Mouse (Mus musculus) E14TG2a.4 (cell line): Measurements from ENCODE around the gene Med13.

ENCODE experiments used
- CTCF ChIP-seq: conservative IDR thresholded peaks from 2 replicates; pipeline ENCODE4 v1.5.1; 2014; ENCODE audit warnings: low read length
- POU5F1 ChIP-seq: IDR thresholded peaks from 2 replicates; pipeline ENCODE4 v1.6.1; 2014; ENCODE audit warnings: low read length, borderline replicate concordance

DNA sequence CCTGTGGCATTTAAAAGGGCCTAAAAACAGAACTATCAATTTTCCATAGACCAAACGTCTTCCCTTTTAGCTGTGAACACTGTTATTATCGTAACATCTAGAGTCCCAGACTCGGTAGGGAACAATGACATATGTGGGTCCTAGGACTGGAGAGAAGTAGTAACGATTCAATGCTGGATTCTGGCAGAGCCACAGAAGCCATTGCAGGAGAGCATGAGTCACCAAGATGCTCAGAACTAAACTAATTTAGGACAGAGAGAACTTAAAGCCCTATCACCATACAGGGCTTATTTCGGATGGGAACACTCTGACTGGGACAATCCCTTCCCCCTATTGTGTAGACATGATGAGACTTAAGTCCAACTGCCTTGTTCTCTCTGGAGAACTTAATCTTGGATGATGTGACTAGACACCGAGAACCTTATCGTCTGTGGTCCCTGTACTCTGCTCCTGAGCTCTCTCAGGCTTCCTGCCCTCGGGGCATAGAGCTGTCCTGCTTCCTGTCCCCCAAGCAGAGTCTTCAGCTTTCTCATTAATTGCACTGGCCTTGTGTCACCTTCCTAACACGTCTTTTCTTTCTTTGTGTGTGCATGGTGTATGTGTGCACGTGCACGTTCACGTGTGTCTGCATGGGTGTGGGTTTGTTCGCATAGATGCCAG lies 31.5 kb upstream of the Med13 start:
- TF ChIP-seq CTCF (no peak), POU5F1 (no peak)
